Mouse (Mus musculus) urinary bladder, postnatal 10 days (tissue): ENCODE measurements around the gene Ppp1r1a.

ENCODE experiments used
- DNase-seq: peaks from one replicate; pipeline ENCODE4 v3.0.0; 2022; ENCODE audit warnings: low spot score

Ppp1r1a gene

GRCm38 (mm10) chr15:103514119-103514518 lies 23.7 kb downstream of the Ppp1r1a start:
- DNase-seq: no peak

DNA sequence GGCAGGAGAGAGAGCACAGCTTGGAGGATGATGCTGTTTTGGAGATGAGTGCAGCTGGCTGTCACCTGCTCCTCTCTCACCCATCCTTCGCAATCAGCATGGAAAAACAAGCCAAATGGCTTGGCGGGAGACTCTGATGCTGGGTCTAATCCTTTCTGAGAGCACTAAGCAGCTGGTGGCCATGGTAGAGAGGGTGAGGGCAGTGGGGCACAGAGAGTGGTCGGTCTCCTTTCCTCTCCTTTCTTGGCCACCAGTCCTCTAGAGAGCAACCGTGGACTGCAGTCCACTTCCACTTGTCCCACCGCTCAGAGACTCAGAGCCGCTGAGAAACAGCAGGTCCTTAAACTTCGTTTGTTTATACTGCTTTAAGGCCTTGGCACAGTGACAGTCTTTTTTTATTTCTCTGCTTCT lies 24.2 kb downstream of the Ppp1r1a start:
- DNase-seq: no peak

DNA sequence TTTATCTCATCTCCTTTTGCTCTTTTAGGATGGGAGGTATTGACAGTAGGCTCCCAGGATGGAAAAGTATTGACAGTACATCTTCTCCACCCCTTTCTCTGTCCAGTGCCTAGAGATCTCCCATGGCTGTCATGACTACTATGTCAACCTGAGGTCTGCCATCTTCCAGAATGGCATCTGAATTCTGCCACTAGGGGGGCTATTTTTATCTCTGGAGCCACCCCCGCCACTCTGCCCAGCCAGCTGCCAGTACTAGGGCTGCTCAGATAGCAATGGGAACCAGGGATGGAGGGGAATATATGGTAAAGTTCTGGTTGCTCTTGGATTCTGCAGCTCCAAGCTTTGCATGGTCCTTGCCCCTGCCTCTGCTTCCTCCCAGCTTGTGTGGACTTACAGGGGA lies 26.2 kb downstream of the Ppp1r1a start:
- no peak for DNase-seq

GRCm38 (mm10) chr15:103509317-103509716 lies 28.5 kb downstream of the Ppp1r1a start:
- no peak for DNase-seq

- DNase-seq: no peak
Observed at GRCm38 (mm10) chr15:103503660-103504059, 34.1 kb downstream of the Ppp1r1a start.

- no peak for DNase-seq
Observed at GRCm38 (mm10) chr15:103503251-103503600, 34.6 kb downstream of the Ppp1r1a start.

DNA sequence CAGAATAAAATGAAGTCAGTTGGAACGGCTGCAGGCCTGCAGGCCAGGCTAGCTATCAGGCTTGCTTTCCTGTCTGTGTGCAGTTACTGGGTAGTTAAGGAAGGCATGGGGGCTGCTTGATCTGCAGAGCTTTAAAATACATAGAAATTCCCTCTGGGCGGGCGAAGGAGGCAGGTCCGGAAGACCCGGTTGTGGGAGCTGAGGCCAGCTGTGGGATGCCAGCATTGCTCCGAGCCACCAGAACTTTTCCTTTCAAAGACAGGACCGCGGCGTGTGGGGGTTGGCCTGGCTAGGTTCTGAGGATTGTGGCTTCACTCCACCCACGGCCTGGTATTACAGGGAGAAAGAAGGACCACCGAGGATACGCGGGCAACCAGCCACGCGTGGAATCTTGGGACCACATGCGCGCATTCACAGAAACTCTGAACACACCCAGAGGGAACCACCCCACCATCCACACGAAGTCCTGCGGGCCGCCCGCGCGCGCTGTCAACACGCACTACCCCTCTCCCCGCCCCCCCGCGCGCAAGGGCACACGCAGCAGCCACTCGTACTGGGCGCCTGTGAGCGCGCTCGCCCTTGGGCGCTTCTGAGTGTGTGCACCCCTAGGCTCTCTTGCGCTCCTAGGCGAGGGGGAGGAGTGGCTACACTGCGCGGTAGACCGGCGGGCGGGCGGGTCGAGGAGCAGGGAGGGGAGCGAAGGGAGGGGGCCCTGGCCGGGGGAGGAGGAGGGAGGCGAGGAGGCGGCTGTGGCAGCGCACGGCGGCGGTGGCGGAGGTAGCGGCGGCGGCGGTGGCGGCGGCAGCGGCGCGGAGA lies 35.2 kb downstream of the Ppp1r1a start, which contains the start of gene Pde1b:
Gene Pde1b, plus strand, starts transcription at position 600 of the 816 bp plus-strand sequence.
- DNase-seq: no peak

DNA sequence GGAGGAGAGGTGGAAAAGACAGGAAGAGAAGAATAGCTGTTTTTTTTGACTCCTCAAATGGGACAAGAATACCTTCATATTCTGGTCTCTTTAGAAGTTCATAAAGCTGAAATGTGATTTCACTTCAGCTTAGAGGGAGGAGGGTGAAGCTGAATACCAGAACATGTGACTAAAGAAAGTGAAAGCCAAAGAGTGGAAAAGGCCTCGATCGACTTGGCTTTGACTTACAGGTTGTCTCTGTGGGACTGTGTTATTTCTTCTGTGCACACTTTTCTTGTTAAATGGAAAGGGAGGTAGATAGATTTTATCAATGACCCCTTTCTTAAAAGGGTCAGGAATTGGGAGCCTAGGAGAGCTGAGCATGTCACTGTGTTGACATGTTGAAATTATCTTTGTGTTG lies 36.6 kb downstream of the Ppp1r1a start:
- no peak for DNase-seq

DNA sequence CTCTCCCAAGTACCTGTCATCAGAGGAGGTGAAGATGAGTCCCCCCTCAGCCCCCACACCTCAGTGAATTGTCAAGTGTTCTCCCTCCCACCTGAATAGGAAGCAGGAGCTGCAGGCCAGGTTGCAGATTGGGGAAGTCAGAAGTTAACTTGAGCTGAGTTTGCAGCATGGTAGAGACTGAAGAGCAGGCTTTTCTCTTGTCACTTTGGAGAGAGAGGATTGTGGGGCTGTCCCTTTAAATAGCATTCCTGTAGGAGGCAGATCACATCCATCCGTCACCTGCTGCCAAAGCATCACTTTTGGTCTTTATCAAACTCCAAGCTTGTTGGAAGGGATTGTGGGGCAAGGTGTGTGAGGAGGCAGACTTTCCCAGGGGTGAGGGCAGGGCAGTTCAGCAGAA lies 37.1 kb downstream of the Ppp1r1a start:
- no peak for DNase-seq

- no peak for DNase-seq
Observed at GRCm38 (mm10) chr15:103498157-103498556, 39.6 kb downstream of the Ppp1r1a start.

DNA sequence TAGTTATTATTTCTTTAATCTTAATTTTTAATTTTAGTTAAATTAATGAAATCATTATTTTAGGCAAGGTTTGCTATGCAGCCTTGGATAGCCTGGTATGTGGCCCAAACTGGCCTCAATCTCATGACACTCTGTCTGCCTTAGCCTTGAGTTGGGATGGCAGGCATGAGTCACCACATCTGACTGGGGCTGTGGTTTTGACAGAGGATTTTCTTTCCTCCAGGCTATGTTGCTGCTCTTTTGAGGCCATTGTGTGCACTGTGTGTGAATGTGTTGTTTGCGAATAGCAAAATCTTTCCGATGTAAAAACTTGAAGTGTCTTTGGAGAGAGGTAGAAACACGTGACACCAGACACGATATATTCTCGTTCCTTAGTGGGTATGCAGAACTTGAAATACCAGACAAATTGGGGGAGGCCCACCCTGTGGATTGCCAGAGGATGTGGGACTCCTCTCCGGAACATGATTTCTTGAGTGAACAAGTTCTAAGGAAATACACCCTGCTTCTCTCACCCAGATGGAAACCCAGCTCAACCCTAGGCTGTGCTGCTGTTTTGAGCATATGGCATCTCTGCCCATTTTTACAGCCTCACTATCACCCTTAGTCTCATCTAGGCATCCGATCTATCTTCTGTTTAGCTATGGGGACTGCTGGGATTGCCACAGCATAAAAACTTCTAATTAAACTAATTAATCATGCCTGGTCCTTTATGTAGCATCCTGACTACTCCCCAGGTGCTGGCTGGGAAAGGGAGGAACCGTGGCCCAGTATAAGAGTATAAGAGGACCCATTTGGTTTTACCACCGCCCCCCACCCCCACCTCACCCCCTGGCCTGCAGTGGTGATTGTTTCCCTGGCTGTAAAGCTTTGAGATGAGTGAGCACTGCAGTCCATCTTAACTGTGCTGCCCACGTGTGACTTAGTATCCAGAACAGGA lies 41.3 kb downstream of the Ppp1r1a start:
- DNase-seq: no peak

- DNase-seq: no peak
Observed at GRCm38 (mm10) chr15:103488336-103488735, 49.5 kb downstream of the Ppp1r1a start.

GRCm38 (mm10) chr15:103486658-103487057 lies 51.1 kb downstream of the Ppp1r1a start:
- no peak for DNase-seq

DNA sequence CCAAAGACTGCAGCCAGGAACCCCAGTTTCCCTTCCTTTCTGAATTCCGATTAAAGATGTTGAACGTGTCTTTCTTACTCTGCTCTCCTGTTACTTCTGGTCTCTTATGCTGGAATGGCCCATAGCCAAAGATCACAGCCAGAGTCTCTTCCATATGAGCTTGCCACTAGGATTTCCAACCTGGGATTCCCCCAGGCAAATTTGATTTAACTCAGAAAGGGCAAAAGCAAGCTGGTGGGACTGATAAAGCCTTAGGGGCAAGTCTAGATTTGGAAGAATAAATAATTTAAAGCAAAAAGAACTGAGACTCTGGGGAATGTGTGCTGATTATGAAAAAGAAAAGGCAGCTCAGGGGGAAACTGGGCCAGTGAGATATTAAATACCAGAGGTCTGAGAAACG lies 52.7 kb downstream of the Ppp1r1a start:
- no peak for DNase-seq

GRCm38 (mm10) chr15:103484490-103484889 lies 53.3 kb downstream of the Ppp1r1a start:
- no peak for DNase-seq

- DNase-seq: no peak
Observed at GRCm38 (mm10) chr15:103482488-103482887, 55.3 kb downstream of the Ppp1r1a start.
